Comparison of ENCODE assay signal across 10 mouse cellular contexts in the genomic region with DNA sequence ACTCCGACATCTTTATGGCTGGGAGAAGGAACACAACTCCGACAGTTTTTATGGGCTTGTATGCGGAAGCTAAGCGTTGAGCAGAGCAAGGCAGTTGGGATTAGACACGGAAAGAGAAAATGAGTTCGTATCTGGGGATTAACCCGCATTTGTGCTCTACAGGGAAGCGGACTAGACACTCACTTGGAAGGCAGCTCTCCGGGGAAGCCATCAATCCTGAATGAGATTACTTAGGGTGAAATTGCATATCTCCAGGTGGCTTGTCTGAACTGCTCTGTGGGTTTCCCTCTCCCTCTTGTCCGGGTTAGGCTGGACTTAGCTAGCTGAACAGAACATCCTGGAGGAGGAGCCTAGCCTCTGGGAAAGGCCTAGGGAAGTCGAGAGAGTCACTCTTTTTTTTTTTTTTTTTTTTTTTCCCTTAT. TPM values are rescaled to one million over a fixed set of nuclear protein-coding genes. Genes with fewer than 3 reads are reported as not detected.
A peak's percentile ranks its signal among the peaks of the same experiment; 100 is the strongest.
DNase-seq lines count a peak whose midpoint lies in the region; ATAC-seq lines count a peak whose summit lies in the region.
"Had no signal": no experiment of that assay in that cellular context is flagged by ENCODE, and none has a peak within 500 bp of the region (broad histone marks: within the 10 kb centered on the region; RNA-seq: fewer than 3 reads in every experiment).

No protein-coding gene starts in this region.

- peaks cover 7% of the 10 kb centered on the region for H3K9me3 ChIP-seq in forebrain, embryonic 10.5 days
- H3K9me3 ChIP-seq in forebrain, embryonic 14.5 days (replicated peaks; ENCODE audit: control insufficient read depth, low read length), result no peaks in the 10 kb centered on the region; the same call in 1 of the 2 replicates
- H3K9me3 ChIP-seq in lung, embryonic 15.5 days, result no peaks in the 10 kb centered on the region
- H3K9me3 ChIP-seq in kidney, embryonic 16.5 days (ENCODE audit: low read length), result peaks cover 5% of the 10 kb centered on the region; the same call in 1 of the 2 replicates
- H3K9me3 ChIP-seq: forebrain, embryonic 15.5 days had no signal

- no peaks in the 10 kb centered on the region for H3K36me3 ChIP-seq in forebrain, embryonic 10.5 days (replicated peaks)
- H3K36me3 ChIP-seq in forebrain, embryonic 14.5 days (ENCODE audit: control insufficient read depth, insufficient read depth, low read length), result no peaks in the 10 kb centered on the region
- no peaks in the 10 kb centered on the region for H3K36me3 ChIP-seq in lung, embryonic 15.5 days
- H3K36me3 ChIP-seq in kidney, embryonic 16.5 days (ENCODE audit: insufficient read depth, low read length), result no peaks in the 10 kb centered on the region
- H3K36me3 ChIP-seq: forebrain, embryonic 15.5 days had no signal

- peaks cover 77% of the 10 kb centered on the region for H3K27me3 ChIP-seq in forebrain, embryonic 10.5 days (ENCODE audit: poor library complexity, severe bottlenecking)
- peaks cover 57% of the 10 kb centered on the region for H3K27me3 ChIP-seq in forebrain, embryonic 14.5 days (replicated peaks; ENCODE audit: control insufficient read depth, insufficient read depth, low read length)
- H3K27me3 ChIP-seq in lung, embryonic 15.5 days, result peaks cover 69% of the 10 kb centered on the region
- peaks cover 42% of the 10 kb centered on the region for H3K27me3 ChIP-seq in kidney, embryonic 16.5 days (ENCODE audit: insufficient read depth, low read length)

- no peak for ATAC-seq in forebrain, embryonic 14.5 days
- no peak for ATAC-seq in lung, embryonic 15.5 days (ENCODE audit: borderline replicate concordance, extremely low read depth, low FRiP score, low TSS enrichment)
- no peak for ATAC-seq in kidney, embryonic 16.5 days (ENCODE audit: low FRiP score, low TSS enrichment)
- ATAC-seq: forebrain, embryonic 15.5 days had no signal

- no peak overlapping the region for H3K4me2 ChIP-seq in forebrain, embryonic 14.5 days (ENCODE audit: low read length)
- H3K4me2 ChIP-seq in lung, embryonic 15.5 days, result peak overlapping the region; percentile 18; the same call in 1 of the 2 replicates
- peak overlapping the region; percentile 47 for H3K4me2 ChIP-seq in kidney, embryonic 16.5 days (replicated peaks; ENCODE audit: low read depth, low read length)

- H3K4me1 ChIP-seq in forebrain, embryonic 10.5 days, result peaks cover 55% of the 10 kb centered on the region
- H3K4me1 ChIP-seq in forebrain, embryonic 14.5 days (ENCODE audit: control insufficient read depth, insufficient read depth, low read length), result peaks cover 24% of the 10 kb centered on the region
- H3K4me1 ChIP-seq in lung, embryonic 15.5 days, result peaks cover 39% of the 10 kb centered on the region
- peaks cover 38% of the 10 kb centered on the region for H3K4me1 ChIP-seq in kidney, embryonic 16.5 days (ENCODE audit: insufficient read depth, low read length)

- H3K9ac ChIP-seq in forebrain, embryonic 14.5 days (ENCODE audit: low read length), result no peak overlapping the region
- H3K9ac ChIP-seq in lung, embryonic 15.5 days, result no peak overlapping the region
- H3K9ac ChIP-seq in kidney, embryonic 16.5 days (replicated peaks; ENCODE audit: low read length), result peak overlapping the region; percentile 31; the same call in 1 of the 2 replicates
- H3K9ac ChIP-seq: forebrain, embryonic 15.5 days had no signal

- under 1% methylated on average over 11 of the region's 11 CpGs for WGBS in forebrain, embryonic 10.5 days
- WGBS in forebrain, embryonic 14.5 days, result 6% methylated on average over 11 of the region's 11 CpGs
- 11% methylated on average over 11 of the region's 11 CpGs for WGBS in lung, embryonic 15.5 days
- WGBS in kidney, embryonic 16.5 days, result 5% methylated on average over 11 of the region's 11 CpGs

- H3K27ac ChIP-seq in forebrain, embryonic 10.5 days, result no peak overlapping the region
- H3K27ac ChIP-seq in forebrain, embryonic 14.5 days (ENCODE audit: low read depth, low read length), result no peak overlapping the region
- no peak overlapping the region for H3K27ac ChIP-seq in lung, embryonic 15.5 days
- peak overlapping the region; percentile 20; the same call in 1 of the 2 replicates for H3K27ac ChIP-seq in kidney, embryonic 16.5 days (ENCODE audit: low read length)
- H3K27ac ChIP-seq: forebrain, embryonic 15.5 days had no signal

- peak; percentile 28 for DNase-seq in forebrain, embryonic 10.5 days (ENCODE audit: extremely low spot score, low spot score)
- DNase-seq in forebrain, embryonic 14.5 days (ENCODE audit: low spot score), result no peak
- DNase-seq in lung, postnatal 14 days, result no peak
- peak; percentile 54 for DNase-seq in retina, embryonic 14.5 days (ENCODE audit: low spot score)
- DNase-seq in spleen, adult 12 weeks (ENCODE audit: low spot score), result no peak
- no peak for DNase-seq in cerebellum, adult 11-12 months
- DNase-seq: right cerebral cortex, postnatal 4 days had no signal

- H3K4me3 ChIP-seq in forebrain, embryonic 10.5 days, result no peak overlapping the region
- H3K4me3 ChIP-seq in forebrain, embryonic 14.5 days (ENCODE audit: low read depth, low read length), result no peak overlapping the region
- H3K4me3 ChIP-seq in lung, embryonic 15.5 days, result no peak overlapping the region
- peak overlapping the region; percentile 29 for H3K4me3 ChIP-seq in kidney, embryonic 16.5 days (ENCODE audit: low read length)

RNA-seq across cellular contexts. Expression of gene Esrrg, which starts 4.5 kb away (rescaled TPM):
- 1.3 and 1.8 TPM in 2 replicates for polyA plus RNA-seq in forebrain, embryonic 10.5 days (2016; fragmentation: Nextera tagmentation; extraction: Ambion mirVana)
- polyA plus RNA-seq in forebrain, embryonic 14.5 days (2014; fragmentation: Nextera tagmentation; extraction: Ambion mirVana), result 9.8 and 10.0 TPM in 2 replicates
- polyA plus RNA-seq in lung, embryonic 15.5 days (2015; fragmentation: Nextera tagmentation; extraction: Ambion mirVana), result 0.98 and 2.1 TPM in 2 replicates
- polyA plus RNA-seq in kidney, embryonic 16.5 days (2015; fragmentation: Nextera tagmentation; extraction: Ambion mirVana), result 36.0 and 42.6 TPM in 2 replicates

Comparison
In these comparisons a context has a peak if more than half of its experiments do, and no peak if none do; other contexts are left out.
1. DNase-seq: peak in forebrain, embryonic 10.5 days (single experiment) and retina, embryonic 14.5 days (single experiment); none in forebrain, embryonic 14.5 days (single experiment), lung, postnatal 14 days (single experiment), spleen, adult 12 weeks (single experiment) and cerebellum, adult 11-12 months (single experiment).